Comparison of ENCODE assay signal across 8 mouse cellular contexts in the genomic region with DNA sequence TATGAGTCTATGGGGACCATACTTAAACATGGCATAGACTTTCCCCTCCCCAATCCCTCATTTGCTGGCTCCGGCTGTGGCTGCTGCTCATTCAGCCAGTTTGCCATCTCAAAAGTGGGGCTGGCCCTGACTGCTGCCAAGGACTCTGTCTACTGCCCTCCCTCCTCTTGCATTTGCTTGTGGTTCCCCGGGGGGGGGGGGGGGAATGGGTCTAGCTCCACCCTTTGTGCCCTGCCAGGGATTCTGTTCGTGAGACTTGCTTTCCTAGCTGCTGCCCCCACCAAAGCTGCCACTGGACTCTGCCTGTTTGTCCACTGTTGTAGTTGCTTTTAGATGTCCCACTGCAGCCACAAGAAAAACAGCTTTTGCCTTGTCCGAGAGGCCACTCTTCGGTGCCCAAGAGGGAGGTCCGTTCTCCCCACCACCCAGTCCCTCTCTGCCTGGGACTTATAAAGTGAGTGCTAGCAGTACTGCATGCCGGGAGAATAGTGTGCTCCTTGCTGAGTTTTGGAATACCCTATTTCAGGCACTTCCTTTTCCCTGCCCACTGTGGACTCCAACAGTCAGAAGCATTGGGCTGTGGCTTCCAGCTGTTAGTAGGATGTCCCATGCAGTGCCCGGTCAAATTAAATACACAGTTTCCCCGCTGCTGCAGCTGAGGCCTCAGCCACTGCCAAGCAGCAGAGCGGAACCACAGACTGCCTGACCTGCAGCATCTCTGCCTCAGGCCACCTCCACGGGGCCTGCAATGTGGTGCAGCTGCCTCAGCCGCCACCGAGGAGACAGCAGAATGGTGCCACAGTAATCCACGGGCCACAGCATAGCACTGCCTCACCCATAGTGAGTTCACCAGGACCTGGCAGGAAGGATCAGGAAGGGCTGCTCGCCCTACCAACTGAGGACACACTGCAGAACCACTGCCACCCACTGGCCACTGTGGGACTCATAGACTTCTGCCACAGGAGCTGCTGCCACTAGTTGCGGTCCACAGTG. TPM values are rescaled to one million over a fixed set of nuclear protein-coding genes. Genes with fewer than 3 reads are reported as not detected.
DNase-seq lines count a peak whose midpoint lies in the region; ATAC-seq and TF ChIP-seq lines count a peak whose summit lies in the region.

No protein-coding gene starts in this region.

- H3K27ac ChIP-seq in hindbrain, embryonic 11.5 days (ENCODE audit: low read depth, low read length): no peak overlapping the region
- H3K27ac ChIP-seq in lung, postnatal 0 days (ENCODE audit: low read length): peak overlapping the region; percentile 47; the same call in 1 of the 2 replicates

- no peaks in the 10 kb centered on the region for H3K9me3 ChIP-seq in hindbrain, embryonic 11.5 days (ENCODE audit: control insufficient read depth, low read length)
- H3K9me3 ChIP-seq in lung, postnatal 0 days (ENCODE audit: low read length): no peaks in the 10 kb centered on the region

- TF ChIP-seq EP300 in lung, postnatal 0 days (IDR thresholded peaks at IDR 0.05): no peak

- WGBS in hindbrain, embryonic 11.5 days: 22% methylated on average over 16 of the region's 16 CpGs
- WGBS in lung, postnatal 0 days: 22% methylated on average over 16 of the region's 16 CpGs

- no peak overlapping the region for H3K4me3 ChIP-seq in hindbrain, embryonic 11.5 days (ENCODE audit: low read depth, low read length)
- H3K4me3 ChIP-seq in lung, postnatal 0 days (ENCODE audit: low read depth, low read length): no peak overlapping the region

- no peaks in the 10 kb centered on the region for H3K36me3 ChIP-seq in hindbrain, embryonic 11.5 days (ENCODE audit: control insufficient read depth, insufficient read depth, low read length)
- no peaks in the 10 kb centered on the region for H3K36me3 ChIP-seq in lung, postnatal 0 days (ENCODE audit: insufficient read depth, low read length)

- DNase-seq in Muller cell, postnatal 12 days (ENCODE audit: inconsistent ontology term): peak; percentile 80
- peak; percentile 90 for DNase-seq in cerebellum, adult 9-11 months
- peak; percentile 66 to 80 for DNase-seq in frontal cortex, postnatal 10 days (ENCODE audit: low spot score in 2 of 2)
- peak; percentile 69 for DNase-seq in hindbrain, embryonic 11.5 days (ENCODE audit: low spot score)
- DNase-seq in layer of hippocampus, postnatal 10 days (ENCODE audit: low spot score in 2 of 2): peak; percentile 78 to 89
- peak; percentile 90 for DNase-seq in lung, postnatal 0 days (ENCODE audit: low spot score)
- peak; percentile 78 for DNase-seq in ovary, postnatal 14 days (ENCODE audit: low spot score)
- DNase-seq in thymus, postnatal 10 days (ENCODE audit: low spot score in 2 of 2): peak; percentile 49 to 70

- H3K4me2 ChIP-seq in hindbrain, embryonic 11.5 days (replicated peaks; ENCODE audit: low read depth, low read length): peak overlapping the region; percentile 35; the same call in 1 of the 2 replicates
- peak overlapping the region; percentile 35 for H3K4me2 ChIP-seq in lung, postnatal 0 days (replicated peaks; ENCODE audit: low read depth, low read length)

- TF ChIP-seq CTCF in lung, postnatal 0 days (IDR thresholded peaks at IDR 0.05): peak; percentile 97

- H3K4me1 ChIP-seq in hindbrain, embryonic 11.5 days (replicated peaks; ENCODE audit: control insufficient read depth, insufficient read depth, low read length): 0 out of 2 replicates have a peak, but pooled peaks cover 2% of the 10 kb centered on the region
- H3K4me1 ChIP-seq in lung, postnatal 0 days (ENCODE audit: insufficient read depth, low read depth, low read length): no peaks in the 10 kb centered on the region

- peak; percentile 85 for ATAC-seq in hindbrain, embryonic 11.5 days (ENCODE audit: low FRiP score)
- ATAC-seq in lung, postnatal 0 days: peak; percentile 96

- H3K27me3 ChIP-seq in hindbrain, embryonic 11.5 days (ENCODE audit: control insufficient read depth, insufficient read depth, low read length): no peaks in the 10 kb centered on the region
- H3K27me3 ChIP-seq in lung, postnatal 0 days (replicated peaks; ENCODE audit: insufficient read depth, low read length): no peaks in the 10 kb centered on the region

- no peak overlapping the region for H3K9ac ChIP-seq in hindbrain, embryonic 11.5 days (ENCODE audit: low read depth, low read length)
- no peak overlapping the region for H3K9ac ChIP-seq in lung, postnatal 0 days (replicated peaks; ENCODE audit: low read depth)

RNA-seq across cellular contexts. Expression of gene Cyp2d10, which starts 10.1 kb away (rescaled TPM):
- not detected in 2 replicates for polyA plus RNA-seq in hindbrain, embryonic 11.5 days (2014; fragmentation: Nextera tagmentation; extraction: Ambion mirVana)
- under 1 TPM in 1 of 2 experiments, not detected in 1; 0.40 TPM for total RNA-seq in layer of hippocampus, postnatal 10 days (2021)
- polyA plus RNA-seq in lung, postnatal 0 days (2015; fragmentation: Nextera tagmentation; extraction: Ambion mirVana): not detected in 2 replicates

RNA-seq across cellular contexts. Expression of gene Cyp2d9, which starts 16.1 kb away (rescaled TPM):
- polyA plus RNA-seq in hindbrain, embryonic 11.5 days (2014; fragmentation: Nextera tagmentation; extraction: Ambion mirVana): not detected in 2 replicates
- not detected for total RNA-seq in layer of hippocampus, postnatal 10 days (2021)
- polyA plus RNA-seq in lung, postnatal 0 days (2015; fragmentation: Nextera tagmentation; extraction: Ambion mirVana): not detected in 2 replicates

RNA-seq across cellular contexts. Expression of gene Cyp2d11, which starts 23.3 kb away (rescaled TPM):
- not detected in 2 replicates for polyA plus RNA-seq in hindbrain, embryonic 11.5 days (2014; fragmentation: Nextera tagmentation; extraction: Ambion mirVana)
- not detected for total RNA-seq in layer of hippocampus, postnatal 10 days (2021)
- not detected in 2 replicates for polyA plus RNA-seq in lung, postnatal 0 days (2015; fragmentation: Nextera tagmentation; extraction: Ambion mirVana)

RNA-seq across cellular contexts. Expression of gene Cyp2d22, which starts 37.0 kb away (rescaled TPM):
- polyA plus RNA-seq in hindbrain, embryonic 11.5 days (2014; fragmentation: Nextera tagmentation; extraction: Ambion mirVana): 1.8 and 2.1 TPM in 2 replicates
- total RNA-seq in layer of hippocampus, postnatal 10 days (2021): 10 to 100 TPM; 18.8 to 19.5 TPM
- 13.3 and 14.2 TPM in 2 replicates for polyA plus RNA-seq in lung, postnatal 0 days (2015; fragmentation: Nextera tagmentation; extraction: Ambion mirVana)
